Mouse (Mus musculus) lung, embryonic 15.5 days (tissue): Measurements from ENCODE around the gene Rp9. TPM values are rescaled to one million over a fixed set of nuclear protein-coding genes. Genes with fewer than 3 reads are reported as not detected.
"Not testable (repeated sequence)": the region's sequence is repeated elsewhere in the genome, so short reads cannot be mapped to it uniquely, and the experiment has no call there.

Experiments
- ATAC-seq: fragments of 200-750 bp; cut with Nextera tagmentation; 2 replicates; pipeline ENCODE4 v1.8.0; 2017; ENCODE audit warnings: moderate number of reproducible peaks, borderline replicate concordance; ENCODE audit not compliant: low FRiP score, low TSS enrichment; ENCODE audit errors: extremely low read depth
- H3K27ac ChIP-seq: fragments of 300-500 bp; sonication (generic); 2 replicates; pipeline ENCODE4 v1.5.1; 2015; ENCODE audit warnings: moderate library complexity, mild to moderate bottlenecking, inconsistent platforms
- H3K27me3 ChIP-seq: fragments of 300-500 bp; sonication (generic); 2 replicates; pipeline ENCODE4 v1.6.1; 2015; ENCODE audit warnings: inconsistent platforms
- H3K36me3 ChIP-seq: fragments of 300-500 bp; sonication (generic); 2 replicates; pipeline ENCODE4 v1.6.1; 2015; ENCODE audit warnings: inconsistent platforms
- H3K4me1 ChIP-seq: fragments of 300-500 bp; sonication (generic); 2 replicates; pipeline ENCODE4 v1.6.1; 2015; ENCODE audit warnings: inconsistent platforms
- H3K4me2 ChIP-seq: fragments of 300-500 bp; sonication (generic); 2 replicates; pipeline ENCODE4 v1.6.1; 2015; ENCODE audit warnings: inconsistent platforms, mild to moderate bottlenecking, moderate library complexity
- H3K4me3 ChIP-seq: fragments of 300-500 bp; sonication (generic); 2 replicates; pipeline ENCODE4 v1.5.1; 2015; ENCODE audit warnings: mild to moderate bottlenecking, inconsistent platforms
- H3K9ac ChIP-seq: fragments of 300-500 bp; sonication (generic); 2 replicates; pipeline ENCODE4 v1.6.1; 2015; ENCODE audit warnings: inconsistent platforms
- H3K9me3 ChIP-seq: fragments of 300-500 bp; sonication (generic); 2 replicates; pipeline ENCODE4 v1.6.1; 2016; ENCODE audit warnings: inconsistent platforms
- WGBS: fragments of 180-500 bp; shearing (Covaris S2); methylation state at CpG from one replicate; pipeline ENCODE4 v1.1.7; 2015; 5-methylcytosine and 5-hydroxymethylcytosine counted together
- polyA plus RNA-seq: library from polyadenylated mRNA; unstranded; fragments of >200 nt; fragmentation: Nextera tagmentation; extraction: Ambion mirVana; gene quantifications from 2 replicates; pipeline ENCODE4 v1.2.1, GENCODE M21; 2015

The Rp9 gene
- polyA plus RNA-seq, 1 experiment from 2014 or later, result 68.8 TPM

GRCm38 (mm10) chr9:22416187-22416586, 53.4 kb downstream of the Rp9 start:
- no peaks in the 10 kb centered on the region for H3K27me3 ChIP-seq
- no peaks in the 10 kb centered on the region for H3K9me3 ChIP-seq
- H3K36me3 ChIP-seq, result no peaks in the 10 kb centered on the region
- H3K4me3 ChIP-seq, result no peak overlapping the region
- no peak overlapping the region for H3K4me2 ChIP-seq
- H3K4me1 ChIP-seq, result peaks cover 6% of the 10 kb centered on the region; the same call in 1 of the 2 replicates
- 67% methylated on average over 3 of the region's 3 CpGs for WGBS
- no peak overlapping the region for H3K9ac ChIP-seq
- no peak overlapping the region for H3K27ac ChIP-seq
- ATAC-seq, result no peak

GRCm38 (mm10) chr9:22411002-22411857, 58.3 kb downstream of the Rp9 start, which contains the start of gene 9530077C05Rik:
9530077C05Rik (plus strand) TSS chr9:22411513.
- H3K36me3 ChIP-seq, result no peaks in the 10 kb centered on the region

DNA sequence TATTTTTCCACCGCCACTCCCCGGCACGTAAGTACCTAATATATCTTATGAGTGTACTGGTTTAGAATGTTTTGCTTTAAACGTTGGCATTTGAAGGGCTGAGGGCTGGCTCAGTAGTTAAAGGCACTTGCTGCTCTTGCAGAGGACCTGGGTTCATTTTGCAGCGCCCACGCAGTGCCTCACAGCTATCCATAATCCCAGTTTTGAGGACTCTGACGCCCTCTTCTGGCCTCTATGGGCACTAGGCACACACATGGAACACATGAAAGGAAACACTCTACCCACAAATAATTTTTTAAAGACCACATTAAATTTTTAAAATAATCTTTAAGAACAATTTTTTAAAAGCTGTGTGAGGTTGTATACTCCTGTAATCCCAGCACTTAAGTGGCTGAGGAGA, 60.0 kb downstream of the Rp9 start:
- no peaks in the 10 kb centered on the region for H3K36me3 ChIP-seq
- H3K4me1 ChIP-seq, result peaks cover 3% of the 10 kb centered on the region; the same call in 1 of the 2 replicates
- H3K27me3 ChIP-seq, result no peaks in the 10 kb centered on the region
- H3K27ac ChIP-seq, result no peak overlapping the region
- no peak overlapping the region for H3K4me2 ChIP-seq
- no peak overlapping the region for H3K9ac ChIP-seq
- H3K4me3 ChIP-seq, result no peak overlapping the region
- H3K9me3 ChIP-seq, result no peaks in the 10 kb centered on the region
- no peak for ATAC-seq
- WGBS, result 69% methylated on average over 7 of the region's 7 CpGs

More at GRCm38 (mm10) chr9:22411002-22411857, 58.3 kb downstream of the Rp9 start, which contains the start of gene 9530077C05Rik:
- no peak within 1 kb of the TSS for H3K27ac ChIP-seq
- peak within 1 kb of the TSS; percentile 58 for H3K4me3 ChIP-seq
- H3K27me3 ChIP-seq, result no peaks in the 10 kb centered on the region
- no peaks in the 10 kb centered on the region for H3K9me3 ChIP-seq
- H3K4me1 ChIP-seq, result peaks cover 3% of the 10 kb centered on the region; the same call in 1 of the 2 replicates
- H3K9ac ChIP-seq, result peak within 1 kb of the TSS; percentile 46
- peak within 1 kb of the TSS; percentile 90 for H3K4me2 ChIP-seq
- ATAC-seq, result peak; percentile 99
- under 1% methylated on average over 43 of the region's 43 CpGs for WGBS

DNA sequence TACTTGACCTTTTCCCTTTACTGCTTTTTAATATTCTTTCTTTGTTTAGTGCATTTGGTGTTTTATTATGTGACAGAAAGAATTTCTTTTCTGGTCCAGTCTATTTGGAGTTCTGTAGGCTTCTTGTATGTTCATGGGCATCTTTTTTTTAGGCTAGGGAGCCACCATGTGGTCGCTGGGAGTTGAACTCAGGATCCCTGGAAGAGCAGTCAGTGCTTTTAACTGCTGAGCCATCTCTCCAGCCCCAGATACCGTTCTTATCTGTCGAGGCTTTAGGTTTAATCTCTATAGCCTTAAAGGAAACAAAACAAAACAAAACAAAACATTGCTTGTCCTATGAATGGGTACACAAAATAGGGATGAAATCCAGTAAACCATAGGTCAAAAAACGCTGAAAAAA, 61.2 kb downstream of the Rp9 start:
- not testable (repeated sequence) for H3K36me3 ChIP-seq, H3K9ac ChIP-seq, H3K27me3 ChIP-seq, H3K4me3 ChIP-seq, H3K4me1 ChIP-seq, H3K4me2 ChIP-seq, H3K9me3 ChIP-seq, H3K27ac ChIP-seq, ATAC-seq
- 17% methylated on average over 4 of the region's 4 CpGs for WGBS

DNA sequence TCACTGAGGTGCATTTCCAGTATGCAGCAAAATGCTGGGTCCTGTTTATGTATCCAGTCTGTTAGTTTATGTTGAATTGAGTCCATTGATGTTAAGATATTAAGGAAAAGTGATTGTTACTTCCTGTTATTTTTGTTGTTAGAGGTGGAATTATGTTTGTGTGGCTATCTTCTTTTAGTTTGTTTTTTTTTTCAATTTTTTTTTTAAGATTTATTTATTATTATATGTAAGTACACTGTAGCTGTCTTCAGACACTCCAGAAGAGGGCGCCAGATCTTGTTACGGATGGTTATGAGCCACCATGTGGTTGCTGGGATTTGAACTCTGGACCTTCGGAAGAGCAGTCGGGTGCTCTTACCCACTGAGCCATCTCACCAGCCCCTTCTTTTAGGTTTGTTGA, 61.9 kb downstream of the Rp9 start:
- not testable (repeated sequence) for H3K4me3 ChIP-seq
- 75% methylated on average over 4 of the region's 4 CpGs for whole genome bisulfite sequencing

GRCm38 (mm10) chr9:22405414-22405813, 64.1 kb downstream of the Rp9 start:
- H3K4me1 ChIP-seq, result no peaks in the 10 kb centered on the region
- no peaks in the 10 kb centered on the region for H3K9me3 ChIP-seq
- peak; percentile 73 for ATAC-seq
- H3K27me3 ChIP-seq, result no peaks in the 10 kb centered on the region
- H3K4me2 ChIP-seq, result peak overlapping the region; percentile 10; the same call in 1 of the 2 replicates
- H3K27ac ChIP-seq, result peak overlapping the region; percentile 88
- 39% methylated on average over 3 of the region's 3 CpGs for WGBS
- H3K4me3 ChIP-seq, result no peak overlapping the region
- no peak overlapping the region for H3K9ac ChIP-seq
- no peaks in the 10 kb centered on the region for H3K36me3 ChIP-seq

More for the DNA sequence above, 61.9 kb downstream of the Rp9 start:
- not testable (repeated sequence) for H3K9ac ChIP-seq, H3K36me3 ChIP-seq, H3K4me1 ChIP-seq, H3K27ac ChIP-seq, H3K27me3 ChIP-seq, H3K9me3 ChIP-seq, ATAC-seq, H3K4me2 ChIP-seq

DNA sequence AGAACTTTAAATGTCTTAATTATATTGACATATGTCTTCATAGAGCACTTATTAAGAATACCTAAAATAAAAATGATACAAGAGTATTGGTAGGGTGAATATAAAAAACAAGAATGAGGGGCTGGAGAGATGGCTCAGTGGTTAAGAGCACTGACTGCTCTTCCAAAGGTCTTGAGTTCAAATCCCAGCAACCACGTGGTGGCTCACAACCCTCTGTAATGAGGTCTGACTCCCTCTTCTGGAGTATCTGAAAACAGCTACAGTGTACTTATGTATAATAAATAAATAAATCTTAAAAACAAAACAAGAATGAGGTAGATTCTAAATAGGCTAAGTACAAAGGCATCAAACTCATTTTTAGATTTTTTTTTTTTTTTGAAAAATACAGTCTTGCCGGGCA, 66.0 kb downstream of the Rp9 start:
- H3K9me3 ChIP-seq, H3K27me3 ChIP-seq, H3K36me3 ChIP-seq, H3K4me1 ChIP-seq, H3K4me3 ChIP-seq, H3K27ac ChIP-seq, H3K9ac ChIP-seq, ATAC-seq, H3K4me2 ChIP-seq: not testable (repeated sequence)
- 61% methylated on average over 2 of the region's 2 CpGs for WGBS

GRCm38 (mm10) chr9:22402976-22403375, 66.6 kb downstream of the Rp9 start:
- WGBS, result 64% methylated on average over 3 of the region's 3 CpGs
- no peak for ATAC-seq
- Histone ChIP-seq H3K36me3 (no peaks in the 10 kb centered on the region), H3K4me3 (no peak overlapping the region), H3K27ac (no peak overlapping the region), H3K4me1 (no peaks in the 10 kb centered on the region), H3K9me3 (no peaks in the 10 kb centered on the region), H3K9ac (no peak overlapping the region), H3K4me2 (no peak overlapping the region), H3K27me3 (no peaks in the 10 kb centered on the region)

GRCm38 (mm10) chr9:22402001-22402400, 67.5 kb downstream of the Rp9 start:
- Histone ChIP-seq H3K27me3 (no peaks in the 10 kb centered on the region), H3K36me3 (no peaks in the 10 kb centered on the region), H3K27ac (no peak overlapping the region), H3K4me1 (no peaks in the 10 kb centered on the region), H3K4me3 (no peak overlapping the region), H3K4me2 (no peak overlapping the region), H3K9me3 (no peaks in the 10 kb centered on the region), H3K9ac (no peak overlapping the region)
- WGBS, result 78% methylated on average over 6 of the region's 6 CpGs
- ATAC-seq, result no peak

DNA sequence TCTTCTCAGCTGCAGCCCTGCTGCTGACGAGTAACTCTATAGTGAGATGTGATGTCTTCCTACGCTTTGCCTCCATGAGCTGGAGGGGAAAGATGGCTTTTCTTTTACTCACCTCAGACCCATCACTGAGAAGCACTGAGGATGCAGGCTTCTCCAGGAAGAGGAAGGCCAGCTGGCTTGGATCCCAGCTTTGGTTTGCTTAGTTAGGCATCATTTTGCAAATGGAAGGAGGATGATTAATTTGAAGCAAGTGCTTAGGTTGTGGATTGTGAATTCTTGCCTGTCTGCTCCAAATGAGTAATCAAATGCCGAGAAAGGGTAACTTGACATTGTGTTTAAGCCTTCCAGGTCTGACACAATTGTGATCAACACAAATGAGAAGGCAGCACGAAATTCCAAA, 70.5 kb downstream of the Rp9 start:
- no peak for ATAC-seq
- H3K27me3 ChIP-seq, result no peaks in the 10 kb centered on the region
- H3K27ac ChIP-seq, result no peak overlapping the region
- no peak overlapping the region for H3K4me3 ChIP-seq
- H3K4me2 ChIP-seq, result no peak overlapping the region
- no peaks in the 10 kb centered on the region for H3K36me3 ChIP-seq
- 43% methylated on average over 4 of the region's 4 CpGs for WGBS
- no peak overlapping the region for H3K9ac ChIP-seq
- H3K4me1 ChIP-seq, result no peaks in the 10 kb centered on the region
- no peaks in the 10 kb centered on the region for H3K9me3 ChIP-seq

GRCm38 (mm10) chr9:22394725-22395124, 74.8 kb downstream of the Rp9 start:
- no peak overlapping the region for H3K4me2 ChIP-seq
- no peak overlapping the region for H3K27ac ChIP-seq
- no peaks in the 10 kb centered on the region for H3K9me3 ChIP-seq
- 69% methylated on average over 2 of the region's 2 CpGs for WGBS
- H3K36me3 ChIP-seq, result no peaks in the 10 kb centered on the region
- ATAC-seq, result no peak
- no peak overlapping the region for H3K9ac ChIP-seq
- H3K27me3 ChIP-seq, result no peaks in the 10 kb centered on the region
- no peaks in the 10 kb centered on the region for H3K4me1 ChIP-seq
- no peak overlapping the region for H3K4me3 ChIP-seq

GRCm38 (mm10) chr9:22390390-22390789, 79.2 kb downstream of the Rp9 start:
- H3K27ac ChIP-seq, result no peak overlapping the region
- H3K27me3 ChIP-seq, result no peaks in the 10 kb centered on the region
- ATAC-seq, result no peak
- no peak overlapping the region for H3K4me3 ChIP-seq
- H3K4me1 ChIP-seq, result peaks cover 20% of the 10 kb centered on the region
- no peaks in the 10 kb centered on the region for H3K36me3 ChIP-seq
- H3K4me2 ChIP-seq, result no peak overlapping the region
- no peaks in the 10 kb centered on the region for H3K9me3 ChIP-seq
- H3K9ac ChIP-seq, result no peak overlapping the region
- 79% methylated on average over 5 of the region's 5 CpGs for WGBS
